Mouse (Mus musculus): ENCODE measurements at regions not wholly inside any gene's neighbourhood (a gene's known extent, or its start where the extent isn't known, plus 50 kb on each side); places are given as distances from the start of the nearest gene placed in this dataset.
"Not testable (repeated sequence)": the region's sequence is repeated elsewhere in the genome, so short reads cannot be mapped to it uniquely, and the experiment has no call there.

GRCm38 (mm10) chr19:35034408-35034807 is 112.2 kb downstream of the Kif20b start:
- Histone ChIP-seq H3K9me3 (no peaks in the 10 kb centered on the region), H3K9ac (no peak overlapping the region)
- WGBS: 90% methylated on average over 3 of the region's 3 CpGs

DNA sequence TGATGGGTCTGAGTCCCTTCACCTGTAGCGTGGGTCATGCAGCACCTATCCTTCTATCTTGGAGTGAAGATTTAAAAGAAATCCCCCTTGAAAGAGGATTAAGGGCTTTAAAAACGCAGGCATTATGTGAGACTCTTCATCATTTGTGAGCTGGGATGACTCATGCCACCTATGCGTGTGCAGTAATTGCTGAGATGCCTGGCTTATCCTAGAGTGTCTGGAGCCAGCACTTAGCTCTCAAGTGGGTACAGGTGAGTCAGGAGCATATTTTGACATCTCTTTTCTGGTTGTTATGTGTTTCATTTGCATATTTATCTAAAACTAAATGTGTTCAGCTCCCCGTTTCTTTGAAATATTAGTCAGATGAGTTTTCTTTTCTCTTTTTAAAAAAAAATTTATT is 123.4 kb downstream of the Kif20b start:
- Histone ChIP-seq H3K9me3 (no peaks in the 10 kb centered on the region), H3K4me1 (replicated peaks) (no peaks in the 10 kb centered on the region), H3K9ac (no peak overlapping the region), H3K27me3 (no peaks in the 10 kb centered on the region), H3K4me3 (no peak overlapping the region), H3K36me3 (no peaks in the 10 kb centered on the region), H3K27ac (no peak overlapping the region), H3K4me2 (no peak overlapping the region)
- no peak for ATAC-seq (ENCODE audit: low FRiP score)
- WGBS: 84% methylated on average over 4 of the region's 4 CpGs

More at GRCm38 (mm10) chr19:35034408-35034807, 112.2 kb downstream of the Kif20b start:
- H3K4me3 ChIP-seq: no peak overlapping the region
- no peak overlapping the region for H3K4me2 ChIP-seq
- H3K27me3 ChIP-seq: no peaks in the 10 kb centered on the region
- no peaks in the 10 kb centered on the region for H3K36me3 ChIP-seq
- ATAC-seq (ENCODE audit: low FRiP score): no peak
- H3K4me1 ChIP-seq (replicated peaks): no peaks in the 10 kb centered on the region
- H3K27ac ChIP-seq: no peak overlapping the region

DNA sequence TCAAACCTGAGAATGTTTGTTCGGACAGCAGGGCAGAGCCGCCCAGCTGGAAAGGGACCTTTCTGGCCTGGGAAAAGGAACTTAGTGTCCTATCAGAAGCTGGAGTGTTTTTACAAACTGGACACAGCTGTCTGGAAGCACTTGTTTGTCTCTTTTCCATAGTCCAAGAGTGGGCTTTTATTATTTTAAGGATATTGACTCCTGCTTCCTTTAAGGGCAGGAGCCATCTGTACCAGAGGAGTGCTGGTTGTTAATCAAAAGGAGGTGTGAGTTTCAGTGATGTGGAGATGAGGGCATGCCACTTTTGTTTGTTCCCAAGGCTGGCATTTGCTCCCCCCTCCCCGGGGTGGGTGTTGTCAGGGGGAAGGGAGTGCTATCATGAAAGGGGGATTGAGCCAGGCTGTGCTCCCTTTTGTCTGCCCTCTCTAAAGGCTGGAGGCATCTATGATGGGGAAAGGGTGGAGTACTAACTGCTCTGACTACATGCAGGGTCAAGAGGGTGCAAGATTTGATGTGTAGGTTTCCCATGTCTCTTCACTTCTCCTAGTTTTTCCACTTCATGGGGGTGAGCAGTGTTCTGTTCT is 144.3 kb downstream of the Kif20b start:
- H3K27me3 ChIP-seq: no peaks in the 10 kb centered on the region
- H3K4me3 ChIP-seq: no peak overlapping the region
- H3K9me3 ChIP-seq: no peaks in the 10 kb centered on the region
- no peak overlapping the region for H3K9ac ChIP-seq
- WGBS: 53% methylated on average over 3 of the region's 3 CpGs
- H3K4me2 ChIP-seq: no peak overlapping the region
- H3K27ac ChIP-seq: no peak overlapping the region
- H3K4me1 ChIP-seq (replicated peaks): no peaks in the 10 kb centered on the region
- H3K36me3 ChIP-seq: no peaks in the 10 kb centered on the region
- no peak for ATAC-seq (ENCODE audit: low FRiP score)

DNA sequence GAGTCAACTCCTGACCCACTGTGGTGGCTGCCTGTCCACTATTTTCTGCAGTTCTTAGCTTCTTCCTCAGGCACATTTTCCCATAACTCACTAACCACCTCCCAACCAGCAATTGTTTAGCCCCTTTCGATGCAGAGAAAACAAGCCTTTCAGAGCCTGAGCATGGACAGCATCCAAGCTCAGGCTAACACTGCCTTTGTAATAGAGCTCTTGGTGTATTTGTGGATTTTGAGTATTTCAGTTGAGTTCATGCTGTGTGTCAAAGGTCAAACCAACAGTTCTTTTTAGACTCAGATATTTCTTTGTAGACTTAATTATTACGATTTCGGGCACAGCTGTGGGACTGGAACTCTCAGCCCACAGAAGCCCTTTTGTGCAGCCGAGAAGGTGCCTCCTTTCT is 159.0 kb downstream of the Kif20b start:
- Histone ChIP-seq H3K9ac (no peak overlapping the region), H3K27ac (no peak overlapping the region), H3K4me2 (no peak overlapping the region), H3K27me3 (no peaks in the 10 kb centered on the region), H3K36me3 (no peaks in the 10 kb centered on the region), H3K4me3 (no peak overlapping the region), H3K4me1 (replicated peaks) (no peaks in the 10 kb centered on the region), H3K9me3 (no peaks in the 10 kb centered on the region)
- WGBS: 53% methylated on average over 4 of the region's 4 CpGs
- ATAC-seq (ENCODE audit: low FRiP score): no peak

GRCm38 (mm10) chr19:35101244-35101643 is 179.1 kb downstream of the Kif20b start:
- Histone ChIP-seq H3K4me1 (replicated peaks) (no peaks in the 10 kb centered on the region), H3K9ac (no peak overlapping the region), H3K36me3 (no peaks in the 10 kb centered on the region), H3K9me3 (no peaks in the 10 kb centered on the region), H3K27me3 (no peaks in the 10 kb centered on the region), H3K4me2 (no peak overlapping the region), H3K4me3 (no peak overlapping the region), H3K27ac (no peak overlapping the region)
- 8% methylated on average over 1 of the region's 1 CpGs for WGBS
- ATAC-seq (ENCODE audit: low FRiP score): no peak

GRCm38 (mm10) chr19:35114313-35114712 is 192.2 kb downstream of the Kif20b start:
- H3K4me3 ChIP-seq: no peak overlapping the region
- no peak overlapping the region for H3K4me2 ChIP-seq
- no peaks in the 10 kb centered on the region for H3K27me3 ChIP-seq
- H3K36me3 ChIP-seq: no peaks in the 10 kb centered on the region
- no peaks in the 10 kb centered on the region for H3K9me3 ChIP-seq
- no peak overlapping the region for H3K27ac ChIP-seq
- H3K4me1 ChIP-seq (replicated peaks): no peaks in the 10 kb centered on the region
- WGBS: 56% methylated on average over 2 of the region's 2 CpGs
- H3K9ac ChIP-seq: no peak overlapping the region
- no peak for ATAC-seq (ENCODE audit: low FRiP score)

GRCm38 (mm10) chr19:35125278-35125677 is 203.1 kb downstream of the Kif20b start:
- no peak overlapping the region for H3K27ac ChIP-seq
- WGBS: 27% methylated on average over 4 of the region's 4 CpGs
- peak; percentile 59 for ATAC-seq (ENCODE audit: low FRiP score)

GRCm38 (mm10) chr19:35126594-35127051 is 204.5 kb downstream of the Kif20b start:
- no peak overlapping the region for H3K9ac ChIP-seq
- no peaks in the 10 kb centered on the region for H3K4me1 ChIP-seq (replicated peaks)
- no peaks in the 10 kb centered on the region for H3K9me3 ChIP-seq
- WGBS: 90% methylated on average over 12 of the region's 12 CpGs
- no peak overlapping the region for H3K27ac ChIP-seq
- H3K4me3 ChIP-seq: no peak overlapping the region
- no peaks in the 10 kb centered on the region for H3K27me3 ChIP-seq
- no peak for ATAC-seq (ENCODE audit: low FRiP score)
- H3K4me2 ChIP-seq: no peak overlapping the region
- H3K36me3 ChIP-seq: no peaks in the 10 kb centered on the region

More at GRCm38 (mm10) chr19:35125278-35125677, 203.1 kb downstream of the Kif20b start:
- no peaks in the 10 kb centered on the region for H3K4me1 ChIP-seq (replicated peaks)
- H3K9me3 ChIP-seq: no peaks in the 10 kb centered on the region
- no peak overlapping the region for H3K9ac ChIP-seq
- no peaks in the 10 kb centered on the region for H3K27me3 ChIP-seq
- H3K36me3 ChIP-seq: no peaks in the 10 kb centered on the region
- H3K4me2 ChIP-seq: no peak overlapping the region
- H3K4me3 ChIP-seq: no peak overlapping the region

DNA sequence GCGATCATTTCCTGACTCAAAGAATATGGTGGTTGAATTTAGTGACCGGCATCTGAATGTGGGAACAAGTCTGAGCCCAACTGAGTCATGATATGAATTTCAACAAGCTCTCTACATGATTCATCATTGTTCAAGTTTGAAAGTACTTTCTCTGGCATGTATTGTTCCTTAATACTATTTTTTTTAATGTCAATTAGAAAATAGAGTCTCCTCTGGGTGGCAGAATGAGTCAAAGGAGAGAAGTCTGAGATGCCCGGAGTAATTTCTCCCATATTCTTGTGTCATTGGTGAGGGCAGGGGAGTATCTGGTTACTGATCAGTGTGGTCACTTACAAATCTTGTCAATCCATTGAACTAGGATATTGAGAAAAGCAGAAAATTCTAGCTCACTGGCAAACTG is 205.9 kb downstream of the Kif20b start:
- no peak for ATAC-seq (ENCODE audit: low FRiP score)
- Histone ChIP-seq H3K4me2 (no peak overlapping the region), H3K27ac (no peak overlapping the region), H3K4me1 (replicated peaks) (no peaks in the 10 kb centered on the region), H3K27me3 (no peaks in the 10 kb centered on the region), H3K9ac (no peak overlapping the region), H3K4me3 (no peak overlapping the region), H3K36me3 (no peaks in the 10 kb centered on the region), H3K9me3 (no peaks in the 10 kb centered on the region)
- whole genome bisulfite sequencing: 76% methylated on average over 3 of the region's 3 CpGs

GRCm38 (mm10) chr19:35143131-35143530 is 221.0 kb downstream of the Kif20b start:
- Histone ChIP-seq H3K4me3 (no peak overlapping the region), H3K27ac (no peak overlapping the region), H3K27me3 (no peaks in the 10 kb centered on the region), H3K9me3 (no peaks in the 10 kb centered on the region), H3K9ac (no peak overlapping the region), H3K4me2 (no peak overlapping the region), H3K4me1 (replicated peaks) (no peaks in the 10 kb centered on the region), H3K36me3 (no peaks in the 10 kb centered on the region)
- ATAC-seq (ENCODE audit: low FRiP score): no peak

GRCm38 (mm10) chr19:35143781-35144180 is 221.6 kb downstream of the Kif20b start:
- H3K4me1 ChIP-seq (replicated peaks): no peaks in the 10 kb centered on the region
- no peak overlapping the region for H3K27ac ChIP-seq
- ATAC-seq (ENCODE audit: low FRiP score): no peak
- 95% methylated on average over 2 of the region's 2 CpGs for WGBS
- H3K27me3 ChIP-seq: no peaks in the 10 kb centered on the region
- no peak overlapping the region for H3K4me2 ChIP-seq
- no peaks in the 10 kb centered on the region for H3K9me3 ChIP-seq
- H3K4me3 ChIP-seq: no peak overlapping the region
- no peak overlapping the region for H3K9ac ChIP-seq
- no peaks in the 10 kb centered on the region for H3K36me3 ChIP-seq

- not testable (repeated sequence) for H3K9ac ChIP-seq; H3K4me2 ChIP-seq; ATAC-seq (ENCODE audit: low FRiP score); H3K4me1 ChIP-seq (replicated peaks); H3K27ac ChIP-seq; H3K27me3 ChIP-seq; H3K36me3 ChIP-seq; H3K4me3 ChIP-seq; H3K9me3 ChIP-seq
- 89% methylated on average over 2 of the region's 2 CpGs for WGBS
These were observed 227.3 kb downstream of the Kif20b start for GRCm38 (mm10) chr19:35149476-35149875.

DNA sequence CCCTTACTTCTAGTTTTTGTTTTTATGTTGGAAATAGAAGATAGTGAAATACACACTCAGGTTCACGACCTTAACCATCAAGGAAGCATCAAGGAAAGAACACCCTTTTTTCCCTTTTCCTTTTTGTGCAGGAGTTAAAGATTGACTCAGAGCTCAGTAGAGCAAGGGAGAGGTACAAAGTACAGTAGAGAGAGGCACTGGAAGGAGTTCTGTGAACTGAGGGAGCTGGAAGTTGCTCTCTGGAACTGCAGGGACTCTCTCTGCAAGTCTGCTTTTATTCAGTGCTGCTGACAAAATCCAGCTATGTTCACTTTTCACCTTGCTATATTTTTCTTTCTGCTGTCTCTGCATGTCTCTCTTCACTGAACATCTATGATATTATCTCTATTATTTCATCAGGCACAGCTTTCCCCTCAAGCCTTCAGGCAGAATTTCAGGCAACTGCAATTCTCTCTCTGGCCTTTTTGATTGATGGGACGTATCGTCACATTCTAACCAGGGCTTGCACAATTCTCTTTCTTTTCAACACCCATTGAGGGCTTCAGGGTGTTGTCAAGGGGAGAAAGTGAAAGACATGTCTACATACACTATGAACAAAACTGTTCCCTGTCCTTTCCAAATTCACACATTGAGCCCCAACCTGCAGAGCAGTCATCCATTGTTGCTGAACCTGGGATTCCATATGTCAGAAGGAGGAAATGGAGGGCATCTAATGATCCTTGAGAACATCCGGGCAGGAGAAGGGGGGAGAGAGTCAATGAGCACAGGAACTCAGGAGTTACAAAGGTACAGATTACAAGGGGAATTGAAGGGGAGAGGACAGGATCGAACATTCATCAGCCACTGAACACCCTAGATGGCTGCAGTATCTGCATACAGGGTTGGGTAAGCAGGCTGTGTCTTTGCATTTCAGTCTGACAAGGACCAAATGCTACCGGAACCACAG is 228.9 kb downstream of the Kif20b start:
- Histone ChIP-seq H3K4me1 (replicated peaks) (no peaks in the 10 kb centered on the region), H3K4me3 (no peak overlapping the region), H3K27ac (no peak overlapping the region), H3K4me2 (no peak overlapping the region), H3K9ac (no peak overlapping the region), H3K9me3 (no peaks in the 10 kb centered on the region), H3K27me3 (no peaks in the 10 kb centered on the region), H3K36me3 (no peaks in the 10 kb centered on the region)
- ATAC-seq (ENCODE audit: low FRiP score): no peak
- 69% methylated on average over 6 of the region's 6 CpGs for WGBS
